ENCODE assay signal across 15 mouse cellular contexts in genomic region chr1:118447131-118447530, GRCm38 (mm10).
"Had no signal": no experiment of that assay in that cellular context is flagged by ENCODE, and none has a peak within 500 bp of the region (broad histone marks: within the 10 kb centered on the region; RNA-seq: fewer than 3 reads in every experiment).

No protein-coding gene starts in this region.

- DNase-seq: kidney, adult 18-20 months; kidney, adult 9 months; kidney, postnatal 14 days; kidney, postnatal 4 days; liver, embryonic 13.5 days; lung, embryonic 14.5 days; lung, postnatal 10 days; lung, postnatal 36 days; thymus, adult 2 months; thymus, postnatal 25 days had no signal

- H3K36me3 ChIP-seq: neural tube, embryonic 12.5 days; neural tube, embryonic 15.5 days had no signal

- H3K4me3 ChIP-seq: liver, embryonic 13.5 days; megakaryocyte, embryonic 14.5 days; neural tube, embryonic 12.5 days; neural tube, embryonic 15.5 days had no signal

- H3K9me3 ChIP-seq: liver, embryonic 13.5 days; neural tube, embryonic 12.5 days; neural tube, embryonic 15.5 days had no signal

- H3K27me3 ChIP-seq: liver, embryonic 13.5 days; megakaryocyte, embryonic 14.5 days; neural tube, embryonic 12.5 days; neural tube, embryonic 15.5 days had no signal

- H3K9ac ChIP-seq: liver, embryonic 13.5 days; lung, embryonic 14.5 days; neural tube, embryonic 12.5 days; neural tube, embryonic 15.5 days had no signal

- H3K27ac ChIP-seq: liver, embryonic 13.5 days; neural tube, embryonic 12.5 days; neural tube, embryonic 15.5 days had no signal

- H3K4me2 ChIP-seq: liver, embryonic 13.5 days; lung, embryonic 14.5 days; midbrain, embryonic 11.5 days; neural tube, embryonic 12.5 days; neural tube, embryonic 15.5 days had no signal

- ATAC-seq: midbrain, embryonic 16.5 days had no signal
